Mouse (Mus musculus) hindbrain, postnatal 0 days (tissue): ENCODE data around the gene Lingo2. TPM values are rescaled to one million over a fixed set of nuclear protein-coding genes. Genes with fewer than 3 reads are reported as not detected.
"Not testable (repeated sequence)": the region's sequence is repeated elsewhere in the genome, so short reads cannot be mapped to it uniquely, and the experiment has no call there.

Experiments
- ATAC-seq: fragments of 200-750 bp; cut with Nextera tagmentation; 2 replicates; pipeline ENCODE4 v1.8.0; 2017; ENCODE audit warnings: mild to moderate bottlenecking, moderate TSS enrichment, moderate library complexity
- DNase-seq: peaks from one replicate; pipeline ENCODE4 v3.0.0-alpha.2; 2015; ENCODE audit warnings: low spot score
- H3K27ac ChIP-seq: fragments of 300-500 bp; sonication (generic); 2 replicates; pipeline ENCODE4 v1.5.1; 2014; ENCODE audit warnings: mild to moderate bottlenecking
- H3K27me3 ChIP-seq: fragments of 300-500 bp; sonication (generic); 2 replicates; pipeline ENCODE4 v1.6.1; 2014; ENCODE audit warnings: low read length, mixed read lengths; ENCODE audit not compliant: insufficient read depth
- H3K36me3 ChIP-seq: fragments of 300-500 bp; sonication (generic); 2 replicates; pipeline ENCODE4 v1.6.1; 2014; ENCODE audit warnings: low read length, mixed read lengths; ENCODE audit not compliant: insufficient read depth
- H3K4me1 ChIP-seq: fragments of 300-500 bp; sonication (generic); 2 replicates; pipeline ENCODE4 v1.6.1; 2014; ENCODE audit warnings: antibody characterized with exemption, low read length, mixed read lengths; ENCODE audit not compliant: insufficient read depth
- H3K4me2 ChIP-seq: fragments of 300-500 bp; sonication (generic); 2 replicates; pipeline ENCODE4 v1.6.1; 2014; ENCODE audit warnings: low read depth, mild to moderate bottlenecking, low read length, moderate library complexity, mixed read lengths
- H3K4me3 ChIP-seq: fragments of 300-500 bp; sonication (generic); 2 replicates; pipeline ENCODE4 v1.5.1; 2014; ENCODE audit warnings: low read length
- H3K9ac ChIP-seq: fragments of 300-500 bp; sonication (generic); replicated peaks from 2 replicates; pipeline ENCODE4 v1.6.1; 2014; ENCODE audit warnings: mild to moderate bottlenecking, low read length, moderate library complexity, mixed read lengths
- H3K9me3 ChIP-seq: fragments of 300-500 bp; sonication (generic); 2 replicates; pipeline ENCODE4 v1.6.1; 2016; ENCODE audit warnings: low read length, mixed read lengths
- CTCF ChIP-seq: IDR thresholded peaks from 2 replicates; pipeline ENCODE4 v1.5.1; 2016; ENCODE audit warnings: antibody characterized with exemption, control low read depth, low read depth
- WGBS: fragments of 180-500 bp; shearing (Covaris S2); extraction: QIAGEN DNeasy Blood & Tissue Kit; methylation state at CpG from one replicate; pipeline ENCODE4 v1.1.7; 2014; 5-methylcytosine and 5-hydroxymethylcytosine counted together
- microRNA counts: library from miRNA; unstranded; fragments of <30 nt; microRNA quantifications from one replicate; lab custom pipeline; 2015
- microRNA-seq, 2 experiments: library from miRNA; unstranded; fragments of <30 nt; microRNA quantifications; one replicate each; pipeline ENCODE4; 2016
- polyA plus RNA-seq: library from polyadenylated mRNA; unstranded; fragments of >200 nt; fragmentation: Nextera tagmentation; extraction: Ambion mirVana; gene quantifications from 2 replicates; pipeline ENCODE4 v1.2.1, GENCODE M21; 2015
- total RNA-seq: library from RNA; depleted of rRNA; stranded (reverse); fragments of >200 nt; gene quantifications from 2 replicates; pipeline ENCODE4 v1.2.3, GENCODE M21; 2014

The Lingo2 gene
- total and polyA plus RNA-seq, 2 experiments from 2014 or later: 38.4 to 42.8 TPM

- no peak for DNase-seq
- H3K4me2 ChIP-seq: no peak overlapping the region
- no peak for ATAC-seq
- H3K36me3 ChIP-seq: no peaks in the 10 kb centered on the region
- no peak overlapping the region for H3K4me3 ChIP-seq
- no peaks in the 10 kb centered on the region for H3K4me1 ChIP-seq
- no peaks in the 10 kb centered on the region for H3K27me3 ChIP-seq
- 70% methylated on average over 2 of the region's 2 CpGs for WGBS
- no peaks in the 10 kb centered on the region for H3K9me3 ChIP-seq
- H3K27ac ChIP-seq: no peak overlapping the region
- TF ChIP-seq CTCF: no peak
- no peak overlapping the region for H3K9ac ChIP-seq
These were observed 1256.4 kb downstream of the Lingo2 start for GRCm38 (mm10) chr4:35695137-35695522.

- 83% methylated on average over 4 of the region's 4 CpGs for WGBS
- H3K4me2 ChIP-seq: no peak overlapping the region
- no peaks in the 10 kb centered on the region for H3K4me1 ChIP-seq
- H3K27ac ChIP-seq: no peak overlapping the region
- TF ChIP-seq CTCF: no peak
- H3K9me3 ChIP-seq: no peaks in the 10 kb centered on the region
- no peaks in the 10 kb centered on the region for H3K27me3 ChIP-seq
- no peak overlapping the region for H3K9ac ChIP-seq
- H3K4me3 ChIP-seq: no peak overlapping the region
- ATAC-seq (no peak), DNase-seq (no peak)
- no peaks in the 10 kb centered on the region for H3K36me3 ChIP-seq
These were observed 1257.0 kb downstream of the Lingo2 start for GRCm38 (mm10) chr4:35694360-35695136.

- DNase-seq: no peak
- H3K9ac ChIP-seq: no peak overlapping the region
- WGBS: 52% methylated on average over 5 of the region's 5 CpGs
These were observed 1261.0 kb downstream of the Lingo2 start for GRCm38 (mm10) chr4:35690521-35690920.

GRCm38 (mm10) chr4:35688498-35689240 is 1262.9 kb downstream of the Lingo2 start:
- peak; percentile 56; the same call in 1 of the 2 replicates for ATAC-seq
- not testable (repeated sequence) for H3K27ac ChIP-seq, H3K4me3 ChIP-seq, H3K9ac ChIP-seq, H3K27me3 ChIP-seq, H3K36me3 ChIP-seq, H3K9me3 ChIP-seq, H3K4me1 ChIP-seq, H3K4me2 ChIP-seq, DNase-seq
- WGBS: 54% methylated on average over 4 of the region's 5 CpGs

More at GRCm38 (mm10) chr4:35690521-35690920, 1261.0 kb downstream of the Lingo2 start:
- TF ChIP-seq CTCF: no peak
- Histone ChIP-seq H3K36me3 (no peaks in the 10 kb centered on the region), H3K4me1 (no peaks in the 10 kb centered on the region), H3K9me3 (no peaks in the 10 kb centered on the region), H3K27me3 (no peaks in the 10 kb centered on the region), H3K4me3 (no peak overlapping the region), H3K4me2 (no peak overlapping the region), H3K27ac (no peak overlapping the region)
- ATAC-seq: no peak

MicroRNA genes within 50 kb of the gene (microRNA counts, 519-probe panel; counts per million panel counts)
- microRNA mmu-miR-873 (lab: Ali Mortazavi, UCI) (2,254 counts per million, percentile 32 among the panel's probes with 10 or more counts), microRNA mmu-miR-876-3p (lab: Ali Mortazavi, UCI) (1,711 counts per million, percentile 21 among the panel's probes with 10 or more counts), microRNA mmu-miR-876-5p (lab: Ali Mortazavi, UCI) (not detected)

Small RNA genes lying within 50 kb of the gene (microRNA-seq; reads per million reads assigned to microRNA genes)
- gene Mir873a (0 reads per million in 2 experiments), gene Mir873b (0 reads per million in 2 experiments), gene Mir876 (0 reads per million in 2 experiments)
